Mouse (Mus musculus): Measurements from ENCODE around the gene Macrod2.

The Macrod2 gene

GRCm38 (mm10) chr2:140395179-140395578 is at the start of gene Macrod2:
Gene Macrod2, plus strand, starts transcription at chr2:140395309.
- DNase-seq (ENCODE audit: low spot score): peak; percentile 99

DNA sequence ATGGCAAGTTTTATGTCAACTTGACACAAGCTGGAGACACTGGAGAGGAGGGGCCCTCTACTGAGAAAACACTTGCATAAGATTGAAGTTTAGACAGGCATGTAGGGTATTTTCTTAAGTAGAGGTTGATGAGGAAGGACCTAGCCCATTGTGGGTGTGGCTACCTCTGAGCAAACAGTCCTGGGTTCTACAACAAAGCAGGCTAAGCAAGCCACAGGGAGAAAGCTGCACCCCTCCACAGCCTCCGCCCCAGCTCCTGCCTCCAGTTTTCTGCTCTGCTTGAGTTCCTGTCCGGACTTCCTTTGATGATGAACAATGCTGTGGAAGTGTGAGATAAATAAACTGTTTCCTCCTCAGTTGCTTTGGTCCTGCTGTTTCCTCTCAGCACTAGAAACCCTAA is 35.2 kb upstream of the Macrod2 start:
- no peak for DNase-seq (ENCODE audit: low spot score)

- DNase-seq (ENCODE audit: low spot score): no peak
These were observed 30.3 kb upstream of the Macrod2 start for GRCm38 (mm10) chr2:140364804-140365203.

GRCm38 (mm10) chr2:140389525-140389924 is 5.6 kb upstream of the Macrod2 start, which contains the start of gene Sel1l2:
Gene Sel1l2, minus strand, starts transcription at chr2:140389706.
- DNase-seq (ENCODE audit: low spot score): no peak

DNA sequence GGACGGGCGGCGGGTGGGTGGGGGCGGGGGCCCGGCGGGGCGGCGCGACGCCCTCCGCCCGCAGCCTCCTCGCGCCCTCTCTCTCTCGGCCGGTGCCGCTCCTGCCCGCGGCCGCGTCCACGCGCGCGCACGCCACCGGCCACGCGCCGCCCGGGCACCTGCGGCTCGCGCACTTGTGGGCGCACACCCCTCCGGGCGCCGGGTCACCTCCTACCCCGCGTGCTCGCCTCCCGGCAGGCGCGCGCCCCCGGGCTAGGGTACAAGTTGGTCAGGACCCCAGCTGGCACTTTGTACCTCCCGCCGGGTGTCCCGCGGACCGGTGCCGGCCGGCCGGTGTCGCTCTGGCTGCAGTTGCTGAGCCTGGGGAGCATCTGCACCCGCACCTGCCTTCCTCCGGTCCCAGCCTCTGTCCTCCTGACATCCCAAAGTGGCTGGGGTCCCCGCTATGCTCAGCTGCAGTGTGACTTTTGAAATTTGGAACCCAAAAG is 679 bp downstream of the Macrod2 start:
- DNase-seq (ENCODE audit: low spot score): peak; percentile 7

- no peak for DNase-seq (ENCODE audit: low spot score)
These were observed 30.7 kb downstream of the Macrod2 start for GRCm38 (mm10) chr2:140425844-140426243.

GRCm38 (mm10) chr2:140427283-140427682 is 32.2 kb downstream of the Macrod2 start:
- DNase-seq (ENCODE audit: low spot score): peak; percentile 37

DNA sequence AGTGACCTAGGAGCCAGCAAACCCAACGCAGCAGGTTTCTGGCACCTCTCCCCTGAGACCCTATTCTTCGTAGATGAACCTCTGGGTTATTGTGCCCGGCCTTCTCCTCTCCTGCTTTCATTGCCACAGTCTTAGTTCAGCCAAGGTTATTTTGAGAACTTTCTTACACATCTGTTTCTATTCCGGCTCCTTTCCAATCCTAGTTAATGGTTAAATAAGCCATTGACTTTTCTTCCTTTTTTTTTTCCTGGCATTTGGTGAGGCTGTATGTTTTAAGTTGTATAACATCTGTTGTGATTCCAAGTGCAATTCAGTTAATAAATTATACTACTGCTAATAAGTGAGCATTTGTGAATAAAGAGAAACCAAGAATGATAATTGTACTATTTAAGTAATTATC is 44.0 kb downstream of the Macrod2 start:
- DNase-seq (ENCODE audit: low spot score): no peak

- no peak for DNase-seq (ENCODE audit: low spot score)
These were observed 53.5 kb downstream of the Macrod2 start for GRCm38 (mm10) chr2:140448636-140449035.

- DNase-seq (ENCODE audit: low spot score): no peak
These were observed 80.7 kb downstream of the Macrod2 start for GRCm38 (mm10) chr2:140475770-140476169.

GRCm38 (mm10) chr2:140476891-140477290 is 81.8 kb downstream of the Macrod2 start:
- no peak for DNase-seq (ENCODE audit: low spot score)

DNA sequence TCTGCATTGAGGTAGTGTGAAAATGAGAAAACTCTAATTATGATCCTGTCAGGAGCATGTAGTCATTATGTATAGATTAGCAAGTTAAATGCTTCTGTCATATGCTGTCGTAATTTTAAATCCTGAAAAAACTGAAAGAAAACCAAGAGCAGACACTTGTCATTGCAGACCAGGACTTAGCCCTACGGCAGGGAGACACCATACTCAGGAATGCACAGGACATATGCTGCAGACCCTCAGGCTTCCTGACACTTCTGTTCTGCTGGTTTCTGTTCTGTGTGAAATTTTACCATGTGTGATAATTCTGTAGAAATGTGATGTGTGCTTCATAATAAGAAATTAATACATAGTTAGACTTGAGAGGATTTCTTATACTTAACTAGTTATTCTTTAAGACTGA is 87.5 kb downstream of the Macrod2 start:
- no peak for DNase-seq (ENCODE audit: low spot score)

- peak; percentile 38 for DNase-seq (ENCODE audit: low spot score)
These were observed 102.6 kb downstream of the Macrod2 start for GRCm38 (mm10) chr2:140497688-140498087.

DNA sequence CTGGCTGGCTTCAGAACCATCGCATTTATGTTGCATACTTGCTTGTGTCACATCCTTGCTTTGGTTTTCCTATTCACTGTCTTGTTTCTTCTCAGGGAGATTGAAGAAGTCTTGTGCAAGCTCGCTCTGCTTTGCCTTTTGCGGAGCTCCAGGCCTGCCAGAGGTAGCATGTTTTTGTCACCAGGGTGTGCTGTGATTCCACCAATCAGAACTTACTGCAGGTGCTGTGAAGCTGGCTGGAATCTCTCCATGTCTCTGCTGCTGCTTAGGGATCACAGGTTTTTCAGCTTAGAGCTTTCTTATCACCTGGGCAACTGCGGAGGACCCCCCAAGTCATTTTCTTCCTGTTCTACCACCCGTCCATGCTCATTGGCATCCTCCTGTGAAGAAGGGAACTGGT is 105.8 kb downstream of the Macrod2 start:
- DNase-seq (ENCODE audit: low spot score): peak; percentile 74

GRCm38 (mm10) chr2:140521472-140521871 is 126.4 kb downstream of the Macrod2 start:
- DNase-seq (ENCODE audit: low spot score): no peak

GRCm38 (mm10) chr2:140530214-140530613 is 135.1 kb downstream of the Macrod2 start:
- no peak for DNase-seq (ENCODE audit: low spot score)

- DNase-seq (ENCODE audit: low spot score): no peak
These were observed 136.9 kb downstream of the Macrod2 start for GRCm38 (mm10) chr2:140532024-140532423.

- DNase-seq (ENCODE audit: low spot score): no peak
These were observed 137.9 kb downstream of the Macrod2 start for GRCm38 (mm10) chr2:140532859-140533519.

GRCm38 (mm10) chr2:140533621-140534020 is 138.5 kb downstream of the Macrod2 start:
- DNase-seq (ENCODE audit: low spot score): no peak

GRCm38 (mm10) chr2:140534583-140534982 is 139.5 kb downstream of the Macrod2 start:
- peak; percentile 24 for DNase-seq (ENCODE audit: low spot score)

GRCm38 (mm10) chr2:140535832-140536571 is 140.9 kb downstream of the Macrod2 start:
- no peak for DNase-seq (ENCODE audit: low spot score)

DNA sequence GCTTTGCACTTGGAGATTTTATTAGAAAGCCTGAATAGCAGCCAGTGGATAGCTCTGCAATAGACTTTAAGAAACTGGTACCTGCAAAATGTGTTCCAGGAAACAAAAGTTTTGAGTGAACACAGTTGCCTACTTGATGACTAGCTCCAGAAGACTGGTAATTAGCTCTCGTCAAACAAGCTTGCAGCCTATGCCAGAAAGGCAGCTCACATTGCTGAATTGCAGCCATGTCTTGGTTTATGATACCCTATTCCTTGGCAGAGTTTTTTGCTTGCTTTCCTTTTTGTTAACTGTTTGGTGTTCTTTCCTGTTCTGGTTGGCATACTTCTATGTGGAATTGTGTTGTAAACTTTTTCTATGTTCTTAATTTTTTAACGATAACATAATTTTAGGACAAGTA is 154.2 kb downstream of the Macrod2 start:
- DNase-seq (ENCODE audit: low spot score): no peak

GRCm38 (mm10) chr2:140561426-140561825 is 166.3 kb downstream of the Macrod2 start:
- no peak for DNase-seq (ENCODE audit: low spot score)

All from left cerebral cortex, adult 11 months (tissue).